Mouse (Mus musculus) central nervous system, embryonic 18 days (tissue): ENCODE data around the gene Olfr728. TPM values are rescaled to one million over a fixed set of nuclear protein-coding genes. Genes with fewer than 3 reads are reported as not detected.

ENCODE experiments used
- polyA plus RNA-seq: library from polyadenylated mRNA; depleted of rRNA; stranded (reverse); fragments of >200 nt; gene quantifications from 2 replicates; pipeline ENCODE4 v1.2.3, GENCODE M21; 2012; rRNA removed

The Olfr728 gene
- not detected in 2 replicates for polyA plus RNA-seq

GRCm38 (mm10) chr14:50142580-50142979 is at the start of gene Olfr728:
TSS of gene Olfr728 (minus strand) at chr14:50142680.

GRCm38 (mm10) chr14:50188098-50188497 is 45.6 kb upstream of the Olfr728 start, which contains the start of gene Olfr730:
TSS of gene Olfr730 (minus strand) at chr14:50188198.

GRCm38 (mm10) chr14:50152810-50153209 is 10.3 kb upstream of the Olfr728 start, which contains the start of gene Olfr729:
TSS of gene Olfr729 (minus strand) at chr14:50152910.

GRCm38 (mm10) chr14:50122886-50123285 is 19.6 kb downstream of the Olfr728 start, which contains the start of gene Olfr727:
TSS of gene Olfr727 (plus strand) at chr14:50123186.

GRCm38 (mm10) chr14:50090853-50091252 is 51.6 kb downstream of the Olfr728 start, which contains the start of gene Olfr726:
TSS of gene Olfr726 (minus strand) at chr14:50090953.

Other genes starting within 250 kb of the Olfr728 start
- not detected in 2 replicates for gene Olfr722, start 240.7 kb downstream of the Olfr728 start, polyA plus RNA-seq
- not detected in 2 replicates for gene Olfr723, start 210.9 kb downstream of the Olfr728 start, polyA plus RNA-seq
- gene Olfr724, start 179.4 kb downstream of the Olfr728 start, polyA plus RNA-seq: not detected in 2 replicates
- not detected in 2 replicates for gene Olfr725, start 102.3 kb downstream of the Olfr728 start, polyA plus RNA-seq
- not detected in 2 replicates for gene Olfr726, start 51.7 kb downstream of the Olfr728 start, polyA plus RNA-seq
- not detected in 2 replicates for gene Olfr727, start 19.5 kb downstream of the Olfr728 start, polyA plus RNA-seq
- not detected in 2 replicates for gene Olfr729, start 10.2 kb upstream of the Olfr728 start, polyA plus RNA-seq
- gene Olfr730, start 45.5 kb upstream of the Olfr728 start, polyA plus RNA-seq: not detected in 2 replicates
- not detected in 2 replicates for gene Olfr731, start 99.2 kb upstream of the Olfr728 start, polyA plus RNA-seq
- gene Olfr732, start 141.5 kb upstream of the Olfr728 start, polyA plus RNA-seq: not detected in 2 replicates
- gene Olfr733, start 158.8 kb upstream of the Olfr728 start, polyA plus RNA-seq: not detected in 2 replicates
- gene Olfr734, start 184.1 kb upstream of the Olfr728 start, polyA plus RNA-seq: not detected in 2 replicates
- not detected in 2 replicates for gene Olfr735, start 206.2 kb upstream of the Olfr728 start, polyA plus RNA-seq
- gene Tlr11, start 215.2 kb upstream of the Olfr728 start, polyA plus RNA-seq: not detected in 2 replicates
- gene Olfr736, start 238.5 kb upstream of the Olfr728 start, polyA plus RNA-seq: not detected in 2 replicates